Mouse (Mus musculus) ovary, adult 10 weeks (tissue): ENCODE data around the gene Sprr2b. TPM values are rescaled to one million over a fixed set of nuclear protein-coding genes. Genes with fewer than 3 reads are reported as not detected.

Source experiments
- polyA plus RNA-seq: library from polyadenylated mRNA; stranded (reverse); fragments of 350-450 nt; fragmentation: Illumina TruSeq; extraction: RNeasy Lipid Tissue Mini Kit (QIAGEN cat#74804); gene quantifications from one replicate; pipeline ENCODE4 v1.2.3, GENCODE M21; 2014

Gene Sprr2b
- not detected for polyA plus RNA-seq

DNA sequence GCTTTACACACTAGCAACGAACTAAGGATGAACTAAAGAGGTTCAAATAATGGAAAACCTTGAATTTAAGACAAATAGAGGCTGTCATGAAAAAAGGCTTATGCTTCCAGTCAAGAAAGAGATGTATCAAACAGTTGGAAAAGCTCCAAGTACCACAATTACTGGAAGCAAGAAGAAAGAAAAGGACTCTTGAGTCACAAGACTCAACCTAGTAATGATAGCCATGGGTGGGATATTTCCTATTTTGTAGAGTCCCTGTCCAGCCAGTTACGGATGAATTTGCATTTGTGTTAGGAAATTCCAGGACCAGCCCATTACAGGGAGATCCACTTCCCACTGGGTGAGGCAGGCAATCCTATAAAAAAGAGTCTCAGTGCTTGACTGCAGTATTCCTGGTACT lies at the start of gene Sprr2b:
Gene Sprr2b (plus strand): TSS at position 301 of the 400 bp plus-strand sequence.

GRCm38 (mm10) chr3:92285101-92285500 lies 31.3 kb upstream of the Sprr2b start, which contains the start of gene Sprr2a3:
Gene Sprr2a3, plus strand, starts transcription at chr3:92285417.

DNA sequence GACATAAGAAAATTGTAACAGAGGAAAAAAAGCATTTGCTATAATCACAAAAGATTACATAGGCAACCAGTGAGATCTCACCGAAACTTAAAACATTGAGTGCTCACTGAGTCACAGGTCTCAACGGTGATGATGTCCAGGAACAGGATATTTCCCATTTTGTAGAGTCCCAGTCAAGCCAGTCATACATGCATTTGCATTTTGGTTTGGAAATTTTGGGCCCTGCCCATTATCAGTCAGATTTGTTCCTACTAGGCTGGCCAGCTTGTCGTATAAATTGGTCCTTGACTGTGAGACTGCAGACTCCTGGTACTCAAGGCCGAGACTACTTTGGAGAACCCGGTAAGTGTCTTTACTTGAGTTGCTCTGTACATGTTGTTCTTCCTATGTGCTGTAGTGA lies 22.4 kb downstream of the Sprr2b start, which contains the start of gene Sprr2d:
Gene Sprr2d (plus strand): TSS at position 301 of the 400 bp plus-strand sequence.

DNA sequence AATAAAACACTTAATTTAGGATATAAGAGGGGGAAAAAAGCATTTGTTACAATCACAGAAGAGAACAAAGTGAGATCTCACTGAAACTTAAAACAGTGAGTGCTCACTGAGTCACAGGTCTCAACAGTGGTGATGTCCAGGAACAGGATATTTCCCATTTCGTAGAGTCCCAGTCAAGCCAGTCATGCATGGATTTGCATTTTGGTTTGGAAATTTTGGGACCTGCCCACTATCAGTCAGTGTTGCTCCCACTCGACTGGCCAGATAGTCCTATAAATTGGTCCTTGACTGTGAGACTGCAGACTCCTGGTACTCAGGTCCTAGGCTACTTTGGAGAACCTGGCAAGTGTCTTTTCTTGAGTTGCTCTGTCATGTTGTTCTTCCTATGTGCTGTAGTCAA lies 35.4 kb downstream of the Sprr2b start, which contains the start of gene Sprr2e:
Gene Sprr2e (plus strand): TSS at position 301 of the 400 bp plus-strand sequence.

DNA sequence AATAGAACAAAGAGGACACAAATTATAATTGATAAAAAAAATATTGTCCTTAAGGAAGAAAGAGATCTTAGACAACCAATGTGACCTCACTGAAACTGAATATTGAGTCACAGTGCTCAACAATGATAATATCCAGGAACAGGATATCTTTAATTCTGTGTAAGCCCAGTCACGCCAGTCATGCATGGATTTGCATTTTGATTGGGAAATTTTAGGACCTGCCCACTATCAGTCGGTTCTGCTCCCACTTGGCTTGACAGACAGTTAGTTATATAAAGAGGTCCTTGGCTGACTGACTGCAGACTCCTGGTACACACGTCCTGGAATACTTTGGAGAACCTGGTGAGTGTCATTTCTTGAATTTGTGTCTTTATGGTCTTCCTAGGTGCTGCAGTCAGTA lies 48.5 kb downstream of the Sprr2b start, which contains the start of gene Sprr2f:
Gene Sprr2f (plus strand): TSS at position 301 of the 400 bp plus-strand sequence.

Other genes starting within 250 kb of the Sprr2b start
- not detected for gene Lor, start 233.5 kb upstream of the Sprr2b start, polyA plus RNA-seq
- not detected for gene Prr9, start 192.7 kb upstream of the Sprr2b start, polyA plus RNA-seq
- not detected for gene Lelp1, start 173.9 kb upstream of the Sprr2b start, polyA plus RNA-seq
- gene Sprr2a1, start 100.8 kb upstream of the Sprr2b start, polyA plus RNA-seq: not detected
- 0.20 TPM for gene Sprr2a2, start 100.7 kb upstream of the Sprr2b start, polyA plus RNA-seq
- not detected for gene Sprr2a3, start 31.2 kb upstream of the Sprr2b start, polyA plus RNA-seq
- gene Sprr2d, start 22.5 kb downstream of the Sprr2b start, polyA plus RNA-seq: not detected
- gene Sprr2e, start 35.5 kb downstream of the Sprr2b start, polyA plus RNA-seq: not detected
- not detected for gene Sprr2f, start 48.6 kb downstream of the Sprr2b start, polyA plus RNA-seq
- gene Sprr2h, start 69.1 kb downstream of the Sprr2b start, polyA plus RNA-seq: not detected
- gene Sprr2i, start 91.4 kb downstream of the Sprr2b start, polyA plus RNA-seq: not detected
- gene Sprr2j-ps, start 101.5 kb downstream of the Sprr2b start, polyA plus RNA-seq: not detected
- gene Gm9774, start 112.8 kb downstream of the Sprr2b start, polyA plus RNA-seq: 5.8 TPM
- not detected for gene Sprr2k, start 116.0 kb downstream of the Sprr2b start, polyA plus RNA-seq
- not detected for gene Sprr1b, start 122.2 kb downstream of the Sprr2b start, polyA plus RNA-seq
- gene Sprr3, start 142.1 kb downstream of the Sprr2b start, polyA plus RNA-seq: not detected
- not detected for gene Sprr1a, start 169.3 kb downstream of the Sprr2b start, polyA plus RNA-seq
- gene Sprr4, start 183.9 kb downstream of the Sprr2b start, polyA plus RNA-seq: not detected
- not detected for gene 2310046K23Rik, start 217.9 kb downstream of the Sprr2b start, polyA plus RNA-seq